18 mouse cellular contexts compared by ENCODE assay signal in the genomic region with DNA sequence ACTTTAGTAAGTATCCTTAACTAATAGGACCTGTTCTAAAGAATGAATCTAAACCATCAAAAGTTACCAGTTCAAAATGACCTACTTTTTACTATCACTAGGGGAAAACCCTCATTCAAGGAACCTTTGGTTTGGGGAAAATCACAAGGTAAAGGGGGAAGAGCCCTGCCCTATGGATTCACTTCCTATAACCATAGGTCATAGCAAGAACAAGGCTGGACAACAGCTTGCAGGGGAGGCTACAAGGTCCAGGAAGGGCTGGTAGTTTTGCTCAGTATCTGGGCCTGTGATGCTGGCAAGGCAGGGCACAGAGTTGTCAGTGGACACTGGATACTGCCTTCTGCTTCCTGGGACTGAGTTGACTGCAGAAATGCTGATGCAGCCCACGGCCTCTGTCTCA.
"Had no signal": no experiment of that assay in that cellular context is flagged by ENCODE, and none has a peak within 500 bp of the region (broad histone marks: within the 10 kb centered on the region; RNA-seq: fewer than 3 reads in every experiment).

No protein-coding gene starts in this region.

- H3K27ac ChIP-seq: kidney, postnatal 0 days; limb, embryonic 13.5 days; liver, embryonic 12.5 days; midbrain, embryonic 10.5 days; neural tube, embryonic 12.5 days had no signal

- H3K9me3 ChIP-seq: limb, embryonic 13.5 days; liver, embryonic 12.5 days; midbrain, embryonic 10.5 days; neural tube, embryonic 12.5 days had no signal

- H3K4me2 ChIP-seq: limb, embryonic 13.5 days; liver, embryonic 12.5 days; neural tube, embryonic 12.5 days had no signal

- H3K36me3 ChIP-seq: limb, embryonic 13.5 days; liver, embryonic 12.5 days; midbrain, embryonic 10.5 days; neural tube, embryonic 12.5 days had no signal

- H3K4me1 ChIP-seq: limb, embryonic 13.5 days; neural tube, embryonic 12.5 days had no signal

- H3K27me3 ChIP-seq: limb, embryonic 13.5 days; neural tube, embryonic 12.5 days had no signal

- DNase-seq: kidney, adult 8-10 months; kidney, postnatal 36 days; layer of hippocampus, adult 9-11 months; left cerebral cortex, postnatal 4 days; lung, postnatal 14 days; midbrain, embryonic 14.5 days; retina, postnatal 1 day; right cerebral cortex, postnatal 4 days; spleen, adult 18-20 months; thymus, adult 2 months; thymus, postnatal 25 days had no signal

- H3K9ac ChIP-seq: limb, embryonic 13.5 days; liver, embryonic 12.5 days; neural tube, embryonic 12.5 days had no signal

- H3K4me3 ChIP-seq: limb, embryonic 13.5 days; liver, embryonic 12.5 days; midbrain, embryonic 10.5 days; neural tube, embryonic 12.5 days had no signal

- ATAC-seq: inflammation-experienced regulatory T-cells, adult 6 months; intestine, postnatal 0 days; liver, embryonic 12.5 days had no signal
